Mouse (Mus musculus): Measurements from ENCODE around the gene Tmem54. TPM values are rescaled to one million over a fixed set of nuclear protein-coding genes. Genes with fewer than 3 reads are reported as not detected.

Gene Tmem54
- total and polyA plus RNA-seq, 2 experiments = 0.37 TPM; not detected in 1

DNA sequence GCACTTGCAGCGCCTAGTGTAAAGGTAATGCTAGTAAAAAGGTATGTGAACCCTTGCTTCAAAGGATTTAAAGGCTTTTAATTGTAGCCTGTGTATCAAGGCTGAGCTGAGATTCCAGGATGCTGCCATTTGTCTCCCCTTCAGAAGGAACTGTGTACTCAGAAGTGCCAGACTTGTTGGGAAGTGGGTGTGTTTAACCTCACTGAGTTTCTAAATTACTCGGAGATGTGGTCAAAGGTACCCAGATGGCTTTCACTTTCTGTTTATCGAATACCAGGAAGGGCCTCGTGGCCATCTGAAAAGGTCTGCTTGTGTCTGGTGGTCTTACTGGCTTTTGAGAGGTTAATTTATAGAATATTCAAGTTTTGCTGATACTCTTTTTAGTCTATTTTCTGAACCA lies 45.4 kb upstream of the Tmem54 start:
- Histone ChIP-seq H3K79me2 (ENCODE audit: control insufficient read depth, insufficient read depth, low read length) (peaks cover 14% of the 10 kb centered on the region; the same call in 1 of the 2 replicates), H3K9ac (ENCODE audit: low read depth, low read length) (peak overlapping the region; percentile 34), H3K27ac (replicated peaks; ENCODE audit: insufficient read depth, low read depth, low read length) (peak overlapping the region; percentile 55), H3K27me3 (ENCODE audit: control insufficient read depth, insufficient read depth, low read length) (no peaks in the 10 kb centered on the region), H3K4me1 (ENCODE audit: control insufficient read depth, insufficient read depth, low read length) (peaks cover 10% of the 10 kb centered on the region), H3K4me3 (ENCODE audit: insufficient read depth, low read depth, low read length) (peak overlapping the region; percentile 46), H3K36me3 (ENCODE audit: control insufficient read depth, insufficient read depth, low read length) (no peaks in the 10 kb centered on the region; the same call in 1 of the 2 replicates)
- WGBS = 7% methylated on average over 4 of the region's 4 CpGs
- TF ChIP-seq CTCF (IDR thresholded peaks at IDR 0.05; ENCODE audit: low read depth, low read length) = no peak
- no peak for TF ChIP-seq POLR2A (IDR thresholded peaks at IDR 0.05; ENCODE audit: extremely low read depth, insufficient read depth, low read length)
- peak; percentile 83 for DNase-seq (ENCODE audit: extremely low read depth, low read depth, low spot score)

DNA sequence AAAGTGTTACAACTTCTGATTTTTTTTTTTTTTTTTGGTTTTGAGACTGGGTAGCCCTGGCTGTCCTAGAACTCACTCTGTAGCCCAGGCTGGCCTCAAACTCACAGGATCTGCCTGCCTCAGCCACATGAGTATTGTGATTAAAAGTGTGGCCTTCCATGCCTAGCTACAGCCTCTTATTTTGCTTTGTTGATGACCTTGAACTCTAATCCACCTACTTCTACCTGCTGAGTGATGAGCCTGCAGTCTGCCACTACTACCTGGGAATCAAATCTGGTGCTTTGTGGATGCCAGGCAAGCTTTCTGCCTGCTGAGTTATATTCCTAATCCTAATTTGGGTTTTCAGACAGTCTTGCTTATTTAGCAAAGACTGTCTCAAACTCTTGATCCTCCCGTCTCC lies 43.9 kb upstream of the Tmem54 start:
- H3K4me1 ChIP-seq (ENCODE audit: control insufficient read depth, insufficient read depth, low read length) = peaks cover 10% of the 10 kb centered on the region
- no peaks in the 10 kb centered on the region for H3K27me3 ChIP-seq (ENCODE audit: control insufficient read depth, insufficient read depth, low read length)
- TF ChIP-seq CTCF (IDR thresholded peaks at IDR 0.05; ENCODE audit: low read depth, low read length) (no peak), POLR2A (IDR thresholded peaks at IDR 0.05; ENCODE audit: extremely low read depth, insufficient read depth, low read length) (no peak)
- no peak overlapping the region for H3K4me3 ChIP-seq (ENCODE audit: insufficient read depth, low read depth, low read length)
- H3K9ac ChIP-seq (ENCODE audit: low read depth, low read length) = no peak overlapping the region
- no peak for DNase-seq (ENCODE audit: extremely low read depth, low read depth, low spot score)
- WGBS = 94% methylated on average over 1 of the region's 1 CpGs
- no peak overlapping the region for H3K27ac ChIP-seq (replicated peaks; ENCODE audit: insufficient read depth, low read depth, low read length)
- H3K79me2 ChIP-seq (ENCODE audit: control insufficient read depth, insufficient read depth, low read length) = peaks cover 21% of the 10 kb centered on the region; the same call in 1 of the 2 replicates
- no peaks in the 10 kb centered on the region; the same call in 1 of the 2 replicates for H3K36me3 ChIP-seq (ENCODE audit: control insufficient read depth, insufficient read depth, low read length)

DNA sequence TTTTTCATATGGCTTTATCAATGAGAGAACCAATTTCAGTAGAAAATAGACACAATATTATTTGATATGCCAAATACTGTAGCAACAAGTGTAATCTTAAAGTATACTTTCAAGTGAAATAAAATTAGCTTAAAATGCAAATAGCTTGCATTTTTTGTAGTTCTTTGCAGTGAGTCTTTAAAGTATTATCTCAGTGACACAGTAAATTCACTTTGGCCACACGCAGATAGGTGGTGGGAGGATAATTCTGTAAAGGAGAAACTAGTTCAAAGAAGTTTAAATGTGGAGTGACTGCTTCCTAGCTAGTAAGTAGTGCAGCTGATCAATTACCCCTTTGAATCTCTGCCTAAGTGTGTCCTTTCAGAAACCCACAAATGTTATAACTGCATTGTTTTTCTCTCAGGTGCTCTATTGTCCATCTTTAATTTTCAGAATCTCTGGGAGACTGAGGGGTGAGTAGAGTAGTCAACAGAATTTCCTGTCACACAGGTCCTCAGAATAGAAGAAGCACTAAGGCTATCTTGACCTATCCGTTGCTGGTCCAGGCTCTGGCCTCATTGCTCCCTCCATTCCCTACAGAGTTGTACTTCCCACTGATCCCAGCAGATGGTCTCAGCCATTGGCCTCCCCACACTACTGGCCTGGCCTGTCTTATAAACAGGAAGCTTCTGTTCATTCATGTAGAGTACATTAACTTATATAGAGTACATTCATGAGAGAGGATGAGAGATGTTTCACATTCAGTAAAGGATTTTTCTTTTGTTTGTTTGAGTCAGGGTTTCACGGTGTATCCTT lies 42.9 kb upstream of the Tmem54 start:
- 76% methylated on average over 3 of the region's 3 CpGs for WGBS
- Histone ChIP-seq H3K9ac (ENCODE audit: low read depth, low read length) (no peak overlapping the region), H3K4me1 (ENCODE audit: control insufficient read depth, insufficient read depth, low read length) (peaks cover 7% of the 10 kb centered on the region), H3K36me3 (ENCODE audit: control insufficient read depth, insufficient read depth, low read length) (no peaks in the 10 kb centered on the region; the same call in 1 of the 2 replicates), H3K4me3 (ENCODE audit: insufficient read depth, low read depth, low read length) (no peak overlapping the region), H3K79me2 (ENCODE audit: control insufficient read depth, insufficient read depth, low read length) (peaks cover 25% of the 10 kb centered on the region; the same call in 1 of the 2 replicates), H3K27me3 (ENCODE audit: control insufficient read depth, insufficient read depth, low read length) (no peaks in the 10 kb centered on the region), H3K27ac (replicated peaks; ENCODE audit: insufficient read depth, low read depth, low read length) (no peak overlapping the region)
- no peak for TF ChIP-seq CTCF (IDR thresholded peaks at IDR 0.05; ENCODE audit: low read depth, low read length)
- TF ChIP-seq POLR2A (IDR thresholded peaks at IDR 0.05; ENCODE audit: extremely low read depth, insufficient read depth, low read length) = no peak
- DNase-seq (ENCODE audit: extremely low read depth, low read depth, low spot score) = no peak

DNA sequence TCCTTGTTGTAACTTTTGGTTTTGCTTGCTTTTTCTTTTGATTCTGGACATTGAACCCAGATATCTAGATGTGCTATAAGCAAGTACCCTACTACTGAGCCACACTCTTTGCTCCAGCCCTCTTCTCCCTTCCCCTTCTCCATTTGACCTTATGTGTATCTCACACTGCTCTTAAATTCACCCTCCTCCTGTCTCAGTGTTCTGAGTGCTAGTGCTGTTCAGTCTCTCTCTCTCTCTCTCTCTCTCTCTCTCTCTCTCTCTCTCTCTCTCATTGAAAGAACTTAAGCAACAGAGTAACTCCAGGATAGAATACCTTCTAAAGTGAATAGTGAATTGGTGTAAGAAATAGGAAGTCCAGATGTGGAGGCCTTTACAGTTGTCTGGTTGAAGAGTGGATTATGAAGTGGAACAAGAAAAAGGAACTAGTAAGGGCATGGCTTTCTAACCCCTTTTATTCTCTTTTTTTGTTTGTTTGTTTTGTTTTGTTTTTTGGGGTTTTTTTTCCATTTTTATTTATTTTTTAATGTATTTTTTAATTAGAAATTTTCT lies 39.6 kb upstream of the Tmem54 start:
- TF ChIP-seq POLR2A (IDR thresholded peaks at IDR 0.05; ENCODE audit: extremely low read depth, insufficient read depth, low read length) (no peak), CTCF (IDR thresholded peaks at IDR 0.05; ENCODE audit: low read depth, low read length) (no peak)
- H3K4me1 ChIP-seq (ENCODE audit: control insufficient read depth, insufficient read depth, low read length) = peaks cover 5% of the 10 kb centered on the region
- H3K79me2 ChIP-seq (ENCODE audit: control insufficient read depth, insufficient read depth, low read length) = peaks cover 29% of the 10 kb centered on the region; the same call in 1 of the 2 replicates
- H3K27me3 ChIP-seq (ENCODE audit: control insufficient read depth, insufficient read depth, low read length) = no peaks in the 10 kb centered on the region
- H3K27ac ChIP-seq (replicated peaks; ENCODE audit: insufficient read depth, low read depth, low read length) = no peak overlapping the region
- H3K4me3 ChIP-seq (ENCODE audit: insufficient read depth, low read depth, low read length) = no peak overlapping the region
- H3K9ac ChIP-seq (ENCODE audit: low read depth, low read length) = no peak overlapping the region
- no peak for DNase-seq (ENCODE audit: extremely low read depth, low read depth, low spot score)
- H3K36me3 ChIP-seq (ENCODE audit: control insufficient read depth, insufficient read depth, low read length) = no peaks in the 10 kb centered on the region; the same call in 1 of the 2 replicates

DNA sequence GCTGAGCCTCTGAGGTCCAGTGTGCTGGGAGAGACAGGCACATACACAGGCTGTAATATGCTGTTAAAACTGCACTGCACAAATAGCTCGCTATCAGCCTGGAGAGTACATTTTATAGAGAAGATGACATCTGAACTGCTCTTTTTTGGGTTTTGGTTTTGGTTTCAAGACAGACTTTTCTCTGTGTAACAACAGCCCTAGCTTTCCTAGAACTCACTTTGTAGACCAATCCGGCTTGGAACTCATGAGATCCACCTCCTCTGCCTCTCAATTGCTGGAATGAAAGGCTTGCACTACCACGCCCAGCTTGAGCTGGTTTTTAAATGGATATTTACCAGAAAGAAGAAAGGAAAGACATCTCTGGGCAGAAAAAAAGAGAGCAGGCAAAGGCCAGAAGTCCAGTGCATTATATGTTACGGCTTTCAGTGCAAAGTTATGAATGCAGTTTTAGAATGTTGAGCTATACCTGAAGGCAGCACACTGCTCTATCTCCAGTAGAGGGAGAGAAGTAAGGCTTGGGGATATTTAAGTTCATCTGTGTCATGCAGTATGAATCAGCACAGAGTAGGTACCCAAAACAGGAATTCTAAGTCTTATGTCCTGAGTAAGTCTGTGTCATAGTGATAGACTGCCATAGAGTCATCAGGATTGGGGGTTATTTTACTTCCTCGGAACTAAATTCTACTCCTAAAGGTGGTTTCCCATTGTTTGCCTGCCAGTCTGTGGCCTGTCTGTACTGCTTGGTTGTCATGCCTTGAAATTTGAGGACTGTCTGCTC lies 37.5 kb upstream of the Tmem54 start:
- Histone ChIP-seq H3K27ac (replicated peaks; ENCODE audit: insufficient read depth, low read depth, low read length) (no peak overlapping the region), H3K9ac (ENCODE audit: low read depth, low read length) (no peak overlapping the region), H3K27me3 (ENCODE audit: control insufficient read depth, insufficient read depth, low read length) (no peaks in the 10 kb centered on the region), H3K4me1 (ENCODE audit: control insufficient read depth, insufficient read depth, low read length) (no peaks in the 10 kb centered on the region; the same call in 1 of the 2 replicates), H3K4me3 (ENCODE audit: insufficient read depth, low read depth, low read length) (no peak overlapping the region), H3K36me3 (ENCODE audit: control insufficient read depth, insufficient read depth, low read length) (peaks cover under 1% of the 10 kb centered on the region), H3K79me2 (ENCODE audit: control insufficient read depth, insufficient read depth, low read length) (peaks cover 19% of the 10 kb centered on the region; the same call in 1 of the 2 replicates)
- 62% methylated on average over 5 of the region's 5 CpGs for WGBS
- TF ChIP-seq POLR2A (IDR thresholded peaks at IDR 0.05; ENCODE audit: extremely low read depth, insufficient read depth, low read length) = no peak
- no peak for TF ChIP-seq CTCF (IDR thresholded peaks at IDR 0.05; ENCODE audit: low read depth, low read length)
- no peak for DNase-seq (ENCODE audit: extremely low read depth, low read depth, low spot score)

All from liver, adult 2 months (tissue).